10 mouse cellular contexts compared by ENCODE assay signal in the genomic region with DNA sequence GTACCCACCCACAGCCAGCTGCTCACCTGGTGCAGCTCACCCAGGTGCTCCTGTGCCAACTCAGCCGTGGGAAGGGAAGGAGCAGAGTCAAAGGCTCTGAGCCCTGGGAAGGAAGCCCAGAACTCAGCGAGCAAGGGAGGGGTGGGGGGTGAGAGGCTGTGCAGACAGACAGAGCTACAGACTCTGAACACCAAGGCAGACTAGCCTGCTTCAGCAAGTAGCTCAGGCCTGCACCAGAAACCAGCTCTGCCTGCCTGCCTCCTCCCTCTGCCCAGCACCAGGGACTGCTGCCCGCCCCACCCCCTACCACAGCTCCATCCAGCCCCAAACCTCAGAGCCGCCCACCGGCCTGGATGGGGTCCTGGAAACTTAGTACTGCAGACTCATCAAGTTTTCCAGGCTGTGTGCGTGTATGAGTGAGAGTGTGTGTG. TPM values are rescaled to one million over a fixed set of nuclear protein-coding genes. Genes with fewer than 3 reads are reported as not detected.
DNase-seq lines count a peak whose midpoint lies in the region; ATAC-seq and TF ChIP-seq lines count a peak whose summit lies in the region.
"Had no signal": no experiment of that assay in that cellular context is flagged by ENCODE, and none has a peak within 500 bp of the region (broad histone marks: within the 10 kb centered on the region; RNA-seq: fewer than 3 reads in every experiment).

No protein-coding gene starts in this region.

- H3K4me1 ChIP-seq in kidney, postnatal 0 days (replicated peaks; ENCODE audit: insufficient read depth, low read length) = peaks cover 19% of the 10 kb centered on the region; the same call in 1 of the 2 replicates

- H3K4me2 ChIP-seq in kidney, postnatal 0 days (ENCODE audit: low read length) = no peak overlapping the region
- H3K4me2 ChIP-seq: heart, embryonic 15.5 days had no signal

- no peak for DNase-seq in kidney, postnatal 0 days (ENCODE audit: low spot score)
- DNase-seq in kidney, adult 9 months = no peak
- peak; percentile 77 for DNase-seq in fibroblast of lung, adult 2 months (ENCODE audit: low read depth)
- DNase-seq in naive thymus-derived CD4-positive, alpha-beta T cell, adult 2 months (ENCODE audit: low read depth) = peak; percentile 64
- DNase-seq in adrenal gland, postnatal 36 days = no peak
- DNase-seq in adrenal gland, adult 18-20 months (ENCODE audit: low spot score in 2 of 2) = no peak
- DNase-seq in spleen, postnatal 4 days (ENCODE audit: low spot score in 2 of 2) = no peak

- H3K36me3 ChIP-seq in kidney, postnatal 0 days (ENCODE audit: insufficient read depth, low read length) = no peaks in the 10 kb centered on the region
- H3K36me3 ChIP-seq: forebrain, embryonic 10.5 days; heart, embryonic 15.5 days had no signal

- no peak overlapping the region; the same call in 1 of the 2 replicates for H3K27ac ChIP-seq in kidney, postnatal 0 days
- H3K27ac ChIP-seq: heart, embryonic 15.5 days had no signal

- ATAC-seq in kidney, postnatal 0 days (replicated peaks; ENCODE audit: low FRiP score, low read depth) = no peak
- peak; percentile 5 for ATAC-seq in activated CD4-positive, CD25-positive, alpha-beta regulatory T cell, adult 4 months

- no peaks in the 10 kb centered on the region for H3K27me3 ChIP-seq in kidney, postnatal 0 days (ENCODE audit: insufficient read depth, low read length)

- no peaks in the 10 kb centered on the region for H3K9me3 ChIP-seq in kidney, postnatal 0 days (replicated peaks; ENCODE audit: low read length)
- H3K9me3 ChIP-seq: forebrain, embryonic 10.5 days; heart, embryonic 15.5 days had no signal

- H3K4me3 ChIP-seq in kidney, postnatal 0 days (replicated peaks; ENCODE audit: low read depth, low read length) = no peak overlapping the region
- H3K4me3 ChIP-seq: forebrain, embryonic 10.5 days; heart, embryonic 15.5 days had no signal

- WGBS in kidney, postnatal 0 days = 34% methylated on average over 6 of the region's 6 CpGs

- H3K9ac ChIP-seq in kidney, postnatal 0 days (ENCODE audit: low read depth, low read length) = peak overlapping the region; percentile 35; the same call in 1 of the 2 replicates
- H3K9ac ChIP-seq: heart, embryonic 15.5 days had no signal

- TF ChIP-seq CTCF in kidney, postnatal 0 days (IDR thresholded peaks at IDR 0.05; ENCODE audit: low read depth) = no peak

RNA-seq across cellular contexts. Expression of a gene that starts 4.5 kb away (rescaled TPM):
- polyA plus RNA-seq in kidney, postnatal 0 days (2015; fragmentation: Nextera tagmentation; extraction: Ambion mirVana) = 0.38 and 0.42 TPM in 2 replicates
- polyA plus RNA-seq in activated CD4-positive, CD25-positive, alpha-beta regulatory T cell, adult 4 months (2017; shearing (Covaris generic)) = 100 to 1,000 TPM; 155 to 193 TPM
- total RNA-seq in adrenal gland, postnatal 36 days (2021) = 1 to 10 TPM in 1 of 2 experiments, under 1 TPM in 1; 0.63 to 1.1 TPM
- 1 to 10 TPM in 1 of 2 experiments, under 1 TPM in 1; 0.96 to 1.2 TPM for total RNA-seq in adrenal gland, adult 18-20 months (2021)

RNA-seq across cellular contexts. Expression of a gene that starts 18.6 kb away (rescaled TPM):
- 47.4 and 49.3 TPM in 2 replicates for polyA plus RNA-seq in kidney, postnatal 0 days (2015; fragmentation: Nextera tagmentation; extraction: Ambion mirVana)
- polyA plus RNA-seq in activated CD4-positive, CD25-positive, alpha-beta regulatory T cell, adult 4 months (2017; shearing (Covaris generic)) = 10 to 100 TPM; 10.3 to 10.6 TPM
- total RNA-seq in adrenal gland, postnatal 36 days (2021) = 10 to 100 TPM; 52.5 to 56.3 TPM
- total RNA-seq in adrenal gland, adult 18-20 months (2021) = 10 to 100 TPM; 54.1 to 54.7 TPM

RNA-seq across cellular contexts. Expression of a gene that starts 22.9 kb away (rescaled TPM):
- polyA plus RNA-seq in kidney, postnatal 0 days (2015; fragmentation: Nextera tagmentation; extraction: Ambion mirVana) = 0.83 and 0.88 TPM in 2 replicates
- polyA plus RNA-seq in activated CD4-positive, CD25-positive, alpha-beta regulatory T cell, adult 4 months (2017; shearing (Covaris generic)) = not detected
- 1 to 10 TPM; 1.2 to 2.2 TPM for total RNA-seq in adrenal gland, postnatal 36 days (2021)
- 1 to 10 TPM; 2.1 to 5.2 TPM for total RNA-seq in adrenal gland, adult 18-20 months (2021)

RNA-seq across cellular contexts. Expression of a gene that starts 39.5 kb away (rescaled TPM):
- polyA plus RNA-seq in kidney, postnatal 0 days (2015; fragmentation: Nextera tagmentation; extraction: Ambion mirVana) = not detected in 2 replicates
- not detected for polyA plus RNA-seq in activated CD4-positive, CD25-positive, alpha-beta regulatory T cell, adult 4 months (2017; shearing (Covaris generic))
- 1 to 10 TPM in 1 of 2 experiments, under 1 TPM in 1; 0.83 to 1.5 TPM for total RNA-seq in adrenal gland, postnatal 36 days (2021)
- 1 to 10 TPM in 1 of 2 experiments, under 1 TPM in 1; 0.86 to 1.6 TPM for total RNA-seq in adrenal gland, adult 18-20 months (2021)
- polyA plus RNA-seq: forebrain, embryonic 10.5 days; heart, embryonic 15.5 days had no signal

Comparison
In these comparisons a context has a peak if more than half of its experiments do, and no peak if none do; other contexts are left out.
1. DNase-seq: peak in fibroblast of lung, adult 2 months (single experiment) and naive thymus-derived CD4-positive, alpha-beta T cell, adult 2 months (single experiment); none in kidney, postnatal 0 days (single experiment), kidney, adult 9 months (single experiment), adrenal gland, postnatal 36 days (0 of 2), adrenal gland, adult 18-20 months (0 of 2) and spleen, postnatal 4 days (0 of 2).